ENCODE assay signal across 23 mouse cellular contexts in the genomic region with DNA sequence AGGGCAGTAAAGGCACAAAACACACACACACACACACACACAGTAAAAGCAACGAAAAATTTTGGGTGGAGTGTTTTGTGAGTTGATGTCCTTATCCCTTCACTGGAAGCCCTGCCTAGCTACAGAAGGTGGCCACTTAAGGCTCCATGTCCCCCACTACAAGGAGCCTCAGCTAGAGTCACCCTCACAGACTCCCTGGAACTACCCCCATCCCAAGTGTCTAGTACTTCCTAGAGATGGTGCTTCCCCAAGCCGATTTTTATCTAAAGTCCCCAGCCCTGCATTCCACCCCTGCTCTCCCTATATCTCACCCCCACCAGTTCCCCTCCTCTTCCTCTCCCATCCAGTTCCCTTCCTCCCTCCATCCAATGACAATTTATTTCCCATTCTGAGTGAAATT.
"Had no signal": no experiment of that assay in that cellular context is flagged by ENCODE, and none has a peak within 500 bp of the region (broad histone marks: within the 10 kb centered on the region; RNA-seq: fewer than 3 reads in every experiment).

No protein-coding gene starts in this region.

- H3K27ac ChIP-seq: heart, adult 2 months; heart, embryonic 10.5 days; hindbrain, embryonic 10.5 days; hindbrain, embryonic 12.5 days; hindbrain, embryonic 15.5 days; hindbrain, postnatal 0 days; layer of hippocampus, adult 2 months; left cerebral cortex, adult 2 months; limb, embryonic 10.5 days; limb, embryonic 12.5 days; liver, embryonic 14.5 days had no signal

- H3K9ac ChIP-seq: heart, embryonic 12.5 days; hindbrain, embryonic 12.5 days; hindbrain, embryonic 15.5 days; limb, embryonic 12.5 days; liver, embryonic 14.5 days had no signal

- H3K4me3 ChIP-seq: heart, adult 2 months; heart, embryonic 10.5 days; heart, embryonic 12.5 days; hindbrain, embryonic 10.5 days; hindbrain, embryonic 12.5 days; hindbrain, embryonic 15.5 days; layer of hippocampus, adult 2 months; left cerebral cortex, adult 2 months; limb, embryonic 10.5 days; limb, embryonic 12.5 days had no signal

- H3K36me3 ChIP-seq: heart, embryonic 10.5 days; hindbrain, embryonic 10.5 days; hindbrain, embryonic 12.5 days; hindbrain, embryonic 15.5 days; limb, embryonic 12.5 days had no signal

- H3K4me1 ChIP-seq: heart, embryonic 12.5 days; hindbrain, embryonic 10.5 days; hindbrain, embryonic 12.5 days; hindbrain, embryonic 15.5 days had no signal

- DNase-seq: gastrocnemius, adult 2 months; gastrocnemius, postnatal 10 days; gastrocnemius, postnatal 25 days; heart, adult 2 months; heart, postnatal 10 days; heart, postnatal 4 days; kidney, adult 11 months; kidney, adult 8-10 months; kidney, postnatal 10 days; kidney, postnatal 25 days; kidney, postnatal 4 days had no signal

- ATAC-seq: hindbrain, postnatal 0 days; intestine, embryonic 16.5 days had no signal

- H3K4me2 ChIP-seq: heart, embryonic 12.5 days; hindbrain, embryonic 12.5 days; hindbrain, embryonic 15.5 days; limb, embryonic 12.5 days had no signal

- H3K9me3 ChIP-seq: heart, embryonic 10.5 days; heart, embryonic 12.5 days; hindbrain, embryonic 10.5 days; hindbrain, embryonic 12.5 days; hindbrain, embryonic 15.5 days; limb, embryonic 10.5 days; limb, embryonic 12.5 days had no signal

- H3K27me3 ChIP-seq: heart, embryonic 12.5 days; hindbrain, embryonic 12.5 days; hindbrain, embryonic 15.5 days; limb, embryonic 12.5 days had no signal
